Mouse (Mus musculus) ES-Bruce4 (cell line): Measurements from ENCODE around the gene Ogfod2.

Source experiments
- CTCF ChIP-seq: IDR thresholded peaks from one replicate; pipeline ENCODE4 v1.8.1; 2011; ENCODE audit warnings: low read depth, low read length
- POLR2A ChIP-seq: IDR thresholded peaks from one replicate; pipeline ENCODE4 v1.8.1; 2011; ENCODE audit warnings: low read length; ENCODE audit not compliant: insufficient read depth

DNA sequence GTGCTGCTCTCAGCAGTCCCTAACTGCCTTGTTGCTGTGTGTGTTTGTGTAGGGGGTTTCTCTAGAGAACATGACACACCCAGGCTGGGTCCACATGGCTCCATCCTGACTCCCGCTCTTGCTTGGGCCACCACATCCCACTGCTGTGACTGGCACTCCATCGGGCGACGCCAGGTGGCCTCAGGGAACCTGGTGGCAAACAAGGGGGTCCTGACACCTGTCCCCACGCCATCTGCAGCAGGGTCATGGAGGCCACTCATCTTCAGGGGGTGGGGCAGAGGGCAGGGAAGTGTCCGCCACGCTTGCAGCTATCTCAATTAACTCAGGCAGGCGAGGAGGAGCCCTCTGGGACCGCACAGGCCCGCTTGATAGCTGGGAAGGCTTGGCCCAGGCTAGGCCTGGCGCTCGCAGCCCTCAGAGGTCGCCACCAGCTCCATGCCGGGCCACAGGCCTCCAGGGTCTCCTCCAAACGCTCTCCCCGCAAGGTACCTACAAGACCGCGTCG is 17.0 kb upstream of the Ogfod2 start:
- no peak for TF ChIP-seq CTCF
- no peak for TF ChIP-seq POLR2A
